Mouse (Mus musculus) erythroblast, embryonic 14.5 days (primary cell): ENCODE measurements around the gene Abtb2.

Experiments
- GATA1 ChIP-seq: IDR thresholded peaks from 2 replicates; pipeline ENCODE4 v1.6.1; 2012; ENCODE audit warnings: low read length, inconsistent platforms, mixed read lengths
- TAL1 ChIP-seq: IDR thresholded peaks from 3 replicates; pipeline ENCODE4 v1.6.1; 2012; ENCODE audit warnings: low read length, inconsistent platforms, mixed read lengths

GRCm38 (mm10) chr2:103680364-103681110 lies 114.4 kb downstream of the Abtb2 start:
- no peak for TF ChIP-seq TAL1
- no peak for TF ChIP-seq GATA1
